Mouse (Mus musculus): ENCODE results near the gene Hs3st6. TPM values are rescaled to one million over a fixed set of nuclear protein-coding genes. Genes with fewer than 3 reads are reported as not detected.

The Hs3st6 gene
- polyA plus RNA-seq, 1 experiment from 2014 or later, result 0.23 TPM

GRCm38 (mm10) chr17:24736330-24737051 lies 16.3 kb upstream of the Hs3st6 start, which contains the start of gene Msrb1:
Gene Msrb1 (plus strand): TSS chr17:24736642.
- H3K27me3 ChIP-seq (ENCODE audit: control insufficient read depth, insufficient read depth, low read length), result no peaks in the 10 kb centered on the region
- H3K4me2 ChIP-seq, result peak within 1 kb of the TSS; percentile 90
- 1% methylated on average over 29 of the region's 29 CpGs for whole genome bisulfite sequencing
- no peak within 1 kb of the TSS for H3K27ac ChIP-seq (ENCODE audit: low read depth, low read length)
- H3K4me1 ChIP-seq (ENCODE audit: control insufficient read depth, insufficient read depth, low read length), result peaks cover 11% of the 10 kb centered on the region
- DNase-seq (ENCODE audit: low spot score, missing footprints) (peak; percentile 98), ATAC-seq (ENCODE audit: low FRiP score) (peak; percentile 98)
- peak within 1 kb of the TSS; percentile 68 for H3K9ac ChIP-seq (ENCODE audit: low read length)
- H3K4me3 ChIP-seq (ENCODE audit: low read depth, low read length), result peak within 1 kb of the TSS; percentile 56
- H3K9me3 ChIP-seq (ENCODE audit: control insufficient read depth, low read length), result no peaks in the 10 kb centered on the region
- H3K36me3 ChIP-seq (ENCODE audit: control insufficient read depth, insufficient read depth, low read length), result no peaks in the 10 kb centered on the region

GRCm38 (mm10) chr17:24737135-24737810 lies 15.5 kb upstream of the Hs3st6 start:
- whole genome bisulfite sequencing, result 31% methylated on average over 8 of the region's 8 CpGs
- Histone ChIP-seq H3K9ac (ENCODE audit: low read length) (no peak overlapping the region), H3K4me3 (ENCODE audit: low read depth, low read length) (peak overlapping the region; percentile 56), H3K27ac (ENCODE audit: low read depth, low read length) (no peak overlapping the region), H3K9me3 (ENCODE audit: control insufficient read depth, low read length) (no peaks in the 10 kb centered on the region), H3K4me2 (peak overlapping the region; percentile 90), H3K27me3 (ENCODE audit: control insufficient read depth, insufficient read depth, low read length) (no peaks in the 10 kb centered on the region), H3K4me1 (ENCODE audit: control insufficient read depth, insufficient read depth, low read length) (peaks cover 11% of the 10 kb centered on the region), H3K36me3 (ENCODE audit: control insufficient read depth, insufficient read depth, low read length) (no peaks in the 10 kb centered on the region)
- DNase-seq (ENCODE audit: low spot score, missing footprints) (peak; percentile 81), ATAC-seq (ENCODE audit: low FRiP score) (no peak)

- no peak for ATAC-seq (ENCODE audit: low FRiP score)
- Histone ChIP-seq H3K36me3 (ENCODE audit: control insufficient read depth, insufficient read depth, low read length) (no peaks in the 10 kb centered on the region), H3K9me3 (ENCODE audit: control insufficient read depth, low read length) (no peaks in the 10 kb centered on the region), H3K4me3 (ENCODE audit: low read depth, low read length) (no peak overlapping the region), H3K27ac (ENCODE audit: low read depth, low read length) (no peak overlapping the region), H3K4me1 (ENCODE audit: control insufficient read depth, insufficient read depth, low read length) (peaks cover 11% of the 10 kb centered on the region), H3K4me2 (no peak overlapping the region), H3K27me3 (ENCODE audit: control insufficient read depth, insufficient read depth, low read length) (no peaks in the 10 kb centered on the region), H3K9ac (ENCODE audit: low read length) (no peak overlapping the region)
- 83% methylated on average over 4 of the region's 4 CpGs for WGBS
- DNase-seq (ENCODE audit: low spot score, missing footprints), result peak; percentile 31
Observed at GRCm38 (mm10) chr17:24738238-24738637, 14.6 kb upstream of the Hs3st6 start.

GRCm38 (mm10) chr17:24739926-24740325 lies 12.9 kb upstream of the Hs3st6 start:
- Histone ChIP-seq H3K9ac (ENCODE audit: low read length) (no peak overlapping the region), H3K27me3 (ENCODE audit: control insufficient read depth, insufficient read depth, low read length) (no peaks in the 10 kb centered on the region), H3K36me3 (ENCODE audit: control insufficient read depth, insufficient read depth, low read length) (no peaks in the 10 kb centered on the region), H3K4me2 (no peak overlapping the region), H3K4me1 (ENCODE audit: control insufficient read depth, insufficient read depth, low read length) (peaks cover 11% of the 10 kb centered on the region), H3K9me3 (ENCODE audit: control insufficient read depth, low read length) (no peaks in the 10 kb centered on the region), H3K4me3 (ENCODE audit: low read depth, low read length) (no peak overlapping the region), H3K27ac (ENCODE audit: low read depth, low read length) (no peak overlapping the region)
- DNase-seq (ENCODE audit: low spot score, missing footprints) (peak; percentile 21), ATAC-seq (ENCODE audit: low FRiP score) (no peak)
- 81% methylated on average over 8 of the region's 8 CpGs for WGBS

- 90% methylated on average over 8 of the region's 8 CpGs for WGBS
- no peak overlapping the region for H3K9ac ChIP-seq (ENCODE audit: low read length)
- H3K4me1 ChIP-seq (ENCODE audit: control insufficient read depth, insufficient read depth, low read length), result peaks cover 1% of the 10 kb centered on the region; the same call in 1 of the 2 replicates
- H3K27ac ChIP-seq (ENCODE audit: low read depth, low read length), result no peak overlapping the region
- DNase-seq (ENCODE audit: low spot score, missing footprints) (peak; percentile 8), ATAC-seq (ENCODE audit: low FRiP score) (no peak)
- no peak overlapping the region for H3K4me3 ChIP-seq (ENCODE audit: low read depth, low read length)
- H3K27me3 ChIP-seq (ENCODE audit: control insufficient read depth, insufficient read depth, low read length), result no peaks in the 10 kb centered on the region
- H3K9me3 ChIP-seq (ENCODE audit: control insufficient read depth, low read length), result no peaks in the 10 kb centered on the region
- no peak overlapping the region for H3K4me2 ChIP-seq
- H3K36me3 ChIP-seq (ENCODE audit: control insufficient read depth, insufficient read depth, low read length), result no peaks in the 10 kb centered on the region
Observed at GRCm38 (mm10) chr17:24742307-24742706, 10.5 kb upstream of the Hs3st6 start.

GRCm38 (mm10) chr17:24743896-24744295 lies 8.9 kb upstream of the Hs3st6 start:
- Histone ChIP-seq H3K9me3 (ENCODE audit: control insufficient read depth, low read length) (no peaks in the 10 kb centered on the region), H3K4me2 (no peak overlapping the region), H3K4me3 (ENCODE audit: low read depth, low read length) (no peak overlapping the region), H3K27ac (ENCODE audit: low read depth, low read length) (no peak overlapping the region), H3K27me3 (ENCODE audit: control insufficient read depth, insufficient read depth, low read length) (no peaks in the 10 kb centered on the region), H3K9ac (ENCODE audit: low read length) (no peak overlapping the region), H3K36me3 (ENCODE audit: control insufficient read depth, insufficient read depth, low read length) (no peaks in the 10 kb centered on the region), H3K4me1 (ENCODE audit: control insufficient read depth, insufficient read depth, low read length) (no peaks in the 10 kb centered on the region)
- 76% methylated on average over 5 of the region's 5 CpGs for WGBS
- ATAC-seq (ENCODE audit: low FRiP score) (no peak), DNase-seq (ENCODE audit: low spot score, missing footprints) (peak; percentile 19)

GRCm38 (mm10) chr17:24744381-24744780 lies 8.4 kb upstream of the Hs3st6 start:
- Histone ChIP-seq H3K9me3 (ENCODE audit: control insufficient read depth, low read length) (no peaks in the 10 kb centered on the region), H3K27me3 (ENCODE audit: control insufficient read depth, insufficient read depth, low read length) (no peaks in the 10 kb centered on the region), H3K4me3 (ENCODE audit: low read depth, low read length) (no peak overlapping the region), H3K9ac (ENCODE audit: low read length) (no peak overlapping the region), H3K27ac (ENCODE audit: low read depth, low read length) (no peak overlapping the region), H3K4me1 (ENCODE audit: control insufficient read depth, insufficient read depth, low read length) (no peaks in the 10 kb centered on the region), H3K36me3 (ENCODE audit: control insufficient read depth, insufficient read depth, low read length) (no peaks in the 10 kb centered on the region), H3K4me2 (no peak overlapping the region)
- ATAC-seq (ENCODE audit: low FRiP score), result no peak
- WGBS, result 72% methylated on average over 3 of the region's 3 CpGs
- DNase-seq (ENCODE audit: low spot score, missing footprints), result peak; percentile 69

GRCm38 (mm10) chr17:24745526-24746497 lies 7.0 kb upstream of the Hs3st6 start:
- Histone ChIP-seq H3K4me1 (ENCODE audit: control insufficient read depth, insufficient read depth, low read length) (no peaks in the 10 kb centered on the region), H3K27ac (ENCODE audit: low read depth, low read length) (no peak overlapping the region), H3K9ac (ENCODE audit: low read length) (no peak overlapping the region), H3K4me2 (no peak overlapping the region), H3K36me3 (ENCODE audit: control insufficient read depth, insufficient read depth, low read length) (no peaks in the 10 kb centered on the region), H3K9me3 (ENCODE audit: control insufficient read depth, low read length) (no peaks in the 10 kb centered on the region), H3K4me3 (ENCODE audit: low read depth, low read length) (no peak overlapping the region), H3K27me3 (ENCODE audit: control insufficient read depth, insufficient read depth, low read length) (peaks cover 11% of the 10 kb centered on the region)
- WGBS, result 18% methylated on average over 7 of the region's 7 CpGs
- DNase-seq (ENCODE audit: low spot score, missing footprints) (peak; percentile 97), ATAC-seq (ENCODE audit: low FRiP score) (peak; percentile 67; the same call in 1 of the 2 replicates)
